Mouse (Mus musculus) limb, embryonic 10.5 days (tissue): ENCODE measurements around the gene Acot7. TPM values are rescaled to one million over a fixed set of nuclear protein-coding genes. Genes with fewer than 3 reads are reported as not detected.

ENCODE experiments used
- DNase-seq: peaks from one replicate; pipeline ENCODE4 v3.0.0-alpha.2; 2017; ENCODE audit warnings: low spot score
- H3K27ac ChIP-seq: fragments of 300-500 bp; sonication (generic); 2 replicates; pipeline ENCODE4 v1.5.1; 2016; ENCODE audit warnings: mild to moderate bottlenecking
- H3K27me3 ChIP-seq: fragments of 300-500 bp; sonication (generic); 2 replicates; pipeline ENCODE4 v1.6.1; 2016; ENCODE audit warnings: low read depth, mild to moderate bottlenecking; ENCODE audit not compliant: poor library complexity, severe bottlenecking
- H3K36me3 ChIP-seq: fragments of 300-500 bp; sonication (generic); 2 replicates; pipeline ENCODE4 v1.6.1; 2016; ENCODE audit warnings: mild to moderate bottlenecking, moderate library complexity
- H3K4me1 ChIP-seq: fragments of 300-500 bp; sonication (generic); 2 replicates; pipeline ENCODE4 v1.6.1; 2016
- H3K4me3 ChIP-seq: fragments of 300-500 bp; sonication (generic); 2 replicates; pipeline ENCODE4 v1.5.1; 2016; ENCODE audit warnings: mild to moderate bottlenecking, moderate library complexity
- H3K9me3 ChIP-seq: fragments of 300-500 bp; sonication (generic); replicated peaks from 2 replicates; pipeline ENCODE4 v1.6.1; 2016; ENCODE audit warnings: mild to moderate bottlenecking
- WGBS: fragments of 180-500 bp; shearing (Covaris S2); methylation state at CpG from one replicate; pipeline ENCODE4 v1.1.7; 2016; 5-methylcytosine and 5-hydroxymethylcytosine counted together
- polyA plus RNA-seq: library from polyadenylated mRNA; unstranded; fragments of >200 nt; fragmentation: Nextera tagmentation; extraction: Ambion mirVana; gene quantifications from 2 replicates; pipeline ENCODE4 v1.2.1, GENCODE M21; 2016

Acot7 gene
- polyA plus RNA-seq, 1 experiment from 2014 or later = 34.8 TPM

GRCm38 (mm10) chr4:152189691-152190090 lies 11.8 kb downstream of the Acot7 start:
- Histone ChIP-seq H3K27ac (no peak overlapping the region), H3K4me1 (peaks cover 35% of the 10 kb centered on the region)
- 83% methylated on average over 4 of the region's 4 CpGs for WGBS

GRCm38 (mm10) chr4:152190096-152190653 lies 12.2 kb downstream of the Acot7 start:
- WGBS = 75% methylated on average over 11 of the region's 11 CpGs
- no peak for DNase-seq
- Histone ChIP-seq H3K4me3 (no peak overlapping the region), H3K4me1 (peaks cover 31% of the 10 kb centered on the region), H3K27me3 (peaks cover 12% of the 10 kb centered on the region; the same call in 1 of the 2 replicates), H3K27ac (no peak overlapping the region), H3K36me3 (no peaks in the 10 kb centered on the region), H3K9me3 (no peaks in the 10 kb centered on the region)

More at GRCm38 (mm10) chr4:152189691-152190090, 11.8 kb downstream of the Acot7 start:
- DNase-seq = no peak
- Histone ChIP-seq H3K4me3 (no peak overlapping the region), H3K9me3 (no peaks in the 10 kb centered on the region), H3K27me3 (peaks cover 12% of the 10 kb centered on the region; the same call in 1 of the 2 replicates), H3K36me3 (no peaks in the 10 kb centered on the region)

- DNase-seq = no peak
- H3K4me3 ChIP-seq = no peak overlapping the region
- peaks cover 25% of the 10 kb centered on the region for H3K4me1 ChIP-seq
- H3K27me3 ChIP-seq = peaks cover 11% of the 10 kb centered on the region; the same call in 1 of the 2 replicates
- no peaks in the 10 kb centered on the region for H3K9me3 ChIP-seq
- WGBS = 80% methylated on average over 5 of the region's 5 CpGs
- no peaks in the 10 kb centered on the region for H3K36me3 ChIP-seq
- no peak overlapping the region for H3K27ac ChIP-seq
These were observed 12.8 kb downstream of the Acot7 start for GRCm38 (mm10) chr4:152190701-152191100.

GRCm38 (mm10) chr4:152192569-152192968 lies 14.6 kb downstream of the Acot7 start:
- Histone ChIP-seq H3K36me3 (no peaks in the 10 kb centered on the region), H3K4me3 (no peak overlapping the region), H3K27me3 (no peaks in the 10 kb centered on the region), H3K27ac (no peak overlapping the region; the same call in 1 of the 2 replicates), H3K4me1 (peaks cover 11% of the 10 kb centered on the region; the same call in 1 of the 2 replicates), H3K9me3 (no peaks in the 10 kb centered on the region)
- WGBS = 75% methylated on average over 4 of the region's 4 CpGs
- no peak for DNase-seq

- DNase-seq = no peak
- Histone ChIP-seq H3K9me3 (no peaks in the 10 kb centered on the region), H3K27ac (no peak overlapping the region), H3K27me3 (no peaks in the 10 kb centered on the region), H3K4me3 (no peak overlapping the region), H3K4me1 (peaks cover 11% of the 10 kb centered on the region; the same call in 1 of the 2 replicates), H3K36me3 (no peaks in the 10 kb centered on the region)
- 81% methylated on average over 3 of the region's 3 CpGs for WGBS
These were observed 16.7 kb downstream of the Acot7 start for GRCm38 (mm10) chr4:152194476-152195175.

GRCm38 (mm10) chr4:152196276-152196675 lies 18.3 kb downstream of the Acot7 start:
- 94% methylated on average over 9 of the region's 9 CpGs for WGBS
- Histone ChIP-seq H3K4me1 (no peaks in the 10 kb centered on the region; the same call in 1 of the 2 replicates), H3K4me3 (no peak overlapping the region), H3K9me3 (no peaks in the 10 kb centered on the region), H3K27ac (no peak overlapping the region), H3K36me3 (no peaks in the 10 kb centered on the region), H3K27me3 (no peaks in the 10 kb centered on the region)
- no peak for DNase-seq

GRCm38 (mm10) chr4:152197545-152197944 lies 19.6 kb downstream of the Acot7 start:
- Histone ChIP-seq H3K4me1 (peaks cover 1% of the 10 kb centered on the region; the same call in 1 of the 2 replicates), H3K27ac (no peak overlapping the region), H3K36me3 (no peaks in the 10 kb centered on the region), H3K27me3 (no peaks in the 10 kb centered on the region), H3K9me3 (no peaks in the 10 kb centered on the region), H3K4me3 (no peak overlapping the region)
- no peak for DNase-seq
- WGBS = 82% methylated on average over 5 of the region's 5 CpGs

- Histone ChIP-seq H3K4me3 (no peak overlapping the region), H3K36me3 (no peaks in the 10 kb centered on the region), H3K27ac (no peak overlapping the region), H3K4me1 (peaks cover 8% of the 10 kb centered on the region), H3K27me3 (no peaks in the 10 kb centered on the region), H3K9me3 (no peaks in the 10 kb centered on the region)
- DNase-seq = no peak
- 81% methylated on average over 1 of the region's 1 CpGs for WGBS
These were observed 21.7 kb downstream of the Acot7 start for GRCm38 (mm10) chr4:152199617-152200016.

GRCm38 (mm10) chr4:152201492-152201891 lies 23.6 kb downstream of the Acot7 start:
- Histone ChIP-seq H3K27me3 (no peaks in the 10 kb centered on the region), H3K36me3 (no peaks in the 10 kb centered on the region), H3K9me3 (no peaks in the 10 kb centered on the region), H3K4me3 (no peak overlapping the region), H3K4me1 (peaks cover 14% of the 10 kb centered on the region), H3K27ac (no peak overlapping the region)
- WGBS = 79% methylated on average over 6 of the region's 6 CpGs
- no peak for DNase-seq

GRCm38 (mm10) chr4:152202418-152202817 lies 24.5 kb downstream of the Acot7 start:
- 87% methylated on average over 1 of the region's 1 CpGs for WGBS
- H3K9me3 ChIP-seq = no peaks in the 10 kb centered on the region
- H3K36me3 ChIP-seq = no peaks in the 10 kb centered on the region
- no peak overlapping the region for H3K27ac ChIP-seq
- DNase-seq = no peak
- no peak overlapping the region for H3K4me3 ChIP-seq
- H3K4me1 ChIP-seq = peaks cover 19% of the 10 kb centered on the region
- H3K27me3 ChIP-seq = no peaks in the 10 kb centered on the region

- no peaks in the 10 kb centered on the region for H3K9me3 ChIP-seq
- H3K27me3 ChIP-seq = no peaks in the 10 kb centered on the region
- no peak for DNase-seq
- H3K4me3 ChIP-seq = no peak overlapping the region
- 86% methylated on average over 3 of the region's 3 CpGs for WGBS
- H3K27ac ChIP-seq = no peak overlapping the region
- no peaks in the 10 kb centered on the region for H3K36me3 ChIP-seq
- H3K4me1 ChIP-seq = peaks cover 19% of the 10 kb centered on the region
These were observed 25.0 kb downstream of the Acot7 start for GRCm38 (mm10) chr4:152202905-152203304.

GRCm38 (mm10) chr4:152204663-152205062 lies 26.7 kb downstream of the Acot7 start:
- H3K36me3 ChIP-seq = no peaks in the 10 kb centered on the region
- H3K4me1 ChIP-seq = peaks cover 24% of the 10 kb centered on the region
- no peak overlapping the region for H3K27ac ChIP-seq
- no peak for DNase-seq
- 88% methylated on average over 6 of the region's 6 CpGs for WGBS
- H3K4me3 ChIP-seq = no peak overlapping the region
- no peaks in the 10 kb centered on the region for H3K27me3 ChIP-seq
- H3K9me3 ChIP-seq = no peaks in the 10 kb centered on the region

- Histone ChIP-seq H3K9me3 (no peaks in the 10 kb centered on the region), H3K4me3 (no peak overlapping the region), H3K4me1 (peaks cover 25% of the 10 kb centered on the region), H3K27ac (no peak overlapping the region), H3K36me3 (no peaks in the 10 kb centered on the region), H3K27me3 (no peaks in the 10 kb centered on the region)
- no peak for DNase-seq
- 51% methylated on average over 6 of the region's 6 CpGs for WGBS
These were observed 28.3 kb downstream of the Acot7 start for GRCm38 (mm10) chr4:152206199-152206598.
